In genomic region chr10:26500265-26500935, GRCm38 (mm10) we compare ENCODE assay signal across 19 mouse cellular contexts.
DNase-seq lines count a peak whose midpoint lies in the region; ATAC-seq lines count a peak whose summit lies in the region.
"Had no signal": no experiment of that assay in that cellular context is flagged by ENCODE, and none has a peak within 500 bp of the region (broad histone marks: within the 10 kb centered on the region; RNA-seq: fewer than 3 reads in every experiment).

No protein-coding gene starts in this region.

- no peak overlapping the region for H3K4me3 ChIP-seq in midbrain, embryonic 11.5 days (ENCODE audit: low read depth, low read length)
- H3K4me3 ChIP-seq: heart, embryonic 10.5 days; liver, embryonic 12.5 days; lung, embryonic 15.5 days had no signal

- H3K9me3 ChIP-seq in midbrain, embryonic 11.5 days (ENCODE audit: control insufficient read depth, low read length): no peaks in the 10 kb centered on the region
- H3K9me3 ChIP-seq: heart, embryonic 10.5 days; liver, embryonic 12.5 days; lung, embryonic 15.5 days had no signal

- H3K27ac ChIP-seq in midbrain, embryonic 11.5 days (ENCODE audit: low read depth, low read length): no peak overlapping the region
- H3K27ac ChIP-seq: heart, embryonic 10.5 days; liver, embryonic 12.5 days; lung, embryonic 15.5 days had no signal

- WGBS in midbrain, embryonic 11.5 days: 86% methylated on average over 12 of the region's 12 CpGs

- H3K36me3 ChIP-seq in midbrain, embryonic 11.5 days (ENCODE audit: control insufficient read depth, insufficient read depth, low read length): no peaks in the 10 kb centered on the region
- H3K36me3 ChIP-seq: heart, embryonic 10.5 days; liver, embryonic 12.5 days; lung, embryonic 15.5 days had no signal

- no peak for ATAC-seq in midbrain, embryonic 11.5 days (ENCODE audit: low FRiP score)
- ATAC-seq: forebrain, embryonic 16.5 days; hindbrain, embryonic 16.5 days; liver, embryonic 12.5 days; Patski had no signal

- no peak overlapping the region for H3K4me2 ChIP-seq in midbrain, embryonic 11.5 days
- H3K4me2 ChIP-seq: liver, embryonic 12.5 days; lung, embryonic 15.5 days had no signal

- intact Hi-C loops in left cerebral cortex, postnatal 4 days (cut with DNase I): no loop called here

- no peaks in the 10 kb centered on the region for H3K4me1 ChIP-seq in midbrain, embryonic 11.5 days (ENCODE audit: control insufficient read depth, insufficient read depth, low read length)
- H3K4me1 ChIP-seq: heart, embryonic 10.5 days; liver, embryonic 12.5 days; lung, embryonic 15.5 days had no signal

- no peak overlapping the region for H3K9ac ChIP-seq in midbrain, embryonic 11.5 days (ENCODE audit: low read length)
- H3K9ac ChIP-seq: liver, embryonic 12.5 days; lung, embryonic 15.5 days had no signal

- H3K27me3 ChIP-seq in midbrain, embryonic 11.5 days (ENCODE audit: control insufficient read depth, insufficient read depth, low read length): no peaks in the 10 kb centered on the region
- H3K27me3 ChIP-seq: liver, embryonic 12.5 days; lung, embryonic 15.5 days had no signal

- DNase-seq in frontal cortex, adult 2 months (ENCODE audit: extremely low spot score in 1 of 2, low spot score in 1 of 2): peak; percentile 34 to 64
- no peak for DNase-seq in frontal cortex, postnatal 10 days (ENCODE audit: low spot score in 2 of 2)
- DNase-seq in left cerebral cortex, adult 11 months (ENCODE audit: low spot score): peak; percentile 11
- DNase-seq in left cerebral cortex, postnatal 4 days: no peak
- DNase-seq in adrenal gland, adult 8-10 months: peak; percentile 26
- DNase-seq in left cerebral cortex, adult 9 months (ENCODE audit: low spot score in 2 of 2): peak; percentile 31 to 36
- DNase-seq in lung, postnatal 36 days: no peak
- no peak for DNase-seq in midbrain, embryonic 11.5 days (ENCODE audit: low spot score, missing footprints)
- DNase-seq: cerebellum, postnatal 25 days; gastrocnemius, postnatal 25 days; heart, postnatal 14 days; kidney, adult 11 months; thymus, adult 2 months had no signal

Comparison
In these comparisons a context has a peak if more than half of its experiments do, and no peak if none do; other contexts are left out.
1. DNase-seq: peak in frontal cortex, adult 2 months (2 of 2), left cerebral cortex, adult 11 months (single experiment), adrenal gland, adult 8-10 months (single experiment) and left cerebral cortex, adult 9 months (2 of 2); none in frontal cortex, postnatal 10 days (0 of 2), left cerebral cortex, postnatal 4 days (single experiment), lung, postnatal 36 days (single experiment) and midbrain, embryonic 11.5 days (single experiment).